Mouse (Mus musculus): ENCODE data around the gene Ica1. TPM values are rescaled to one million over a fixed set of nuclear protein-coding genes. Genes with fewer than 3 reads are reported as not detected.

Ica1 gene
- total and polyA plus RNA-seq, 3 experiments, result 0.36 TPM; not detected in 2

- Histone ChIP-seq H3K27me3 (ENCODE audit: control insufficient read depth in 1 of 2, insufficient read depth in 2 of 2, low read length in 2 of 2) (no peaks in the 10 kb centered on the region), H3K79me2 (ENCODE audit: control insufficient read depth, insufficient read depth, low read length, poor library complexity) (no peaks in the 10 kb centered on the region), H3K4me3 (ENCODE audit: control insufficient read depth in 1 of 2, insufficient read depth in 1 of 2, low read depth in 2 of 2, low read length in 2 of 2) (no peak overlapping the region), H3K9ac (ENCODE audit: control insufficient read depth, low read depth, low read length, poor library complexity, severe bottlenecking) (no peak overlapping the region), H3K9me3 (replicated peaks; ENCODE audit: insufficient read depth, low read length) (no peaks in the 10 kb centered on the region), H3K36me3 (ENCODE audit: control insufficient read depth in 1 of 2, insufficient read depth in 2 of 2, low read length in 2 of 2) (peaks cover 0 to 7% of the 10 kb centered on the region in 2 experiments; a peak in 2 of 4 replicates), H3K4me1 (ENCODE audit: control insufficient read depth in 1 of 2, insufficient read depth in 2 of 2, low read length in 2 of 2) (peaks cover 0 to 5% of the 10 kb centered on the region in 2 experiments; a peak in 1 of 4 replicates), H3K27ac (ENCODE audit: control insufficient read depth, low read depth, low read length) (no peak overlapping the region)
- no peak for DNase-seq (ENCODE audit: low read depth, low spot score)
- no peak for TF ChIP-seq MAFK (IDR thresholded peaks at IDR 0.05; ENCODE audit: borderline replicate concordance, low read depth, low read length)
- TF ChIP-seq EP300 (IDR thresholded peaks at IDR 0.05; ENCODE audit: low read depth in 1 of 2, low read length in 2 of 2), result no peak
- no peak for TF ChIP-seq TAL1 (IDR thresholded peaks at IDR 0.05; ENCODE audit: low read length)
- TF ChIP-seq POLR2AphosphoS5 (IDR thresholded peaks at IDR 0.05; ENCODE audit: borderline replicate concordance, low read depth, low read length), result no peak
- TF ChIP-seq MEF2A (IDR thresholded peaks at IDR 0.05; ENCODE audit: extremely low read depth, insufficient replicate concordance, low read depth, low read length, poor library complexity, severe bottlenecking), result no peak
- no peak for TF ChIP-seq ZMIZ1 (IDR thresholded peaks at IDR 0.05; ENCODE audit: low read depth, low read length)
- no peak for TF ChIP-seq USF1 (IDR thresholded peaks at IDR 0.05; ENCODE audit: low read depth, low read length)
- TF ChIP-seq ZNF384 (IDR thresholded peaks at IDR 0.05; ENCODE audit: low read depth, low read length), result no peak
- TF ChIP-seq POLR2A (IDR thresholded peaks at IDR 0.05; ENCODE audit: control insufficient read depth in 1 of 2, insufficient read depth in 1 of 2, low read depth in 1 of 2, low read length in 2 of 2, poor library complexity in 1 of 2), result no peak
- TF ChIP-seq TBP (IDR thresholded peaks at IDR 0.05; ENCODE audit: low read depth, low read length), result no peak
- TF ChIP-seq SIN3A (IDR thresholded peaks at IDR 0.05; ENCODE audit: low read length), result no peak
- TF ChIP-seq ZC3H11A (IDR thresholded peaks at IDR 0.05; ENCODE audit: low read depth, low read length), result no peak
- no peak for TF ChIP-seq RAD21 (IDR thresholded peaks at IDR 0.05; ENCODE audit: low read depth, low read length)
- TF ChIP-seq GATA1 (IDR thresholded peaks at IDR 0.05; ENCODE audit: low read depth, low read length), result no peak
- no peak for TF ChIP-seq MYC (IDR thresholded peaks at IDR 0.05; ENCODE audit: low read depth, low read length)
- no peak for TF ChIP-seq TCF12 (IDR thresholded peaks at IDR 0.05; ENCODE audit: low read depth, low read length)
- TF ChIP-seq USF2 (IDR thresholded peaks at IDR 0.05; ENCODE audit: borderline replicate concordance in 1 of 2, insufficient read depth in 1 of 2, low read depth in 1 of 2, low read length in 2 of 2), result no peak
- no peak for TF ChIP-seq BHLHE40 (IDR thresholded peaks at IDR 0.05; ENCODE audit: borderline replicate concordance, low read depth, low read length)
Observed at GRCm38 (mm10) chr6:8693141-8693881, 85.0 kb downstream of the Ica1 start.
